Mouse (Mus musculus) cerebellum, adult 9-10 months (tissue): ENCODE measurements at regions not wholly inside any gene's neighbourhood (a gene's known extent, or its start where the extent isn't known, plus 50 kb on each side); places are given as distances from the start of the nearest gene placed in this dataset.

ENCODE experiments used
- DNase-seq: peaks from one replicate; pipeline ENCODE4 v3.0.0; 2022

DNA sequence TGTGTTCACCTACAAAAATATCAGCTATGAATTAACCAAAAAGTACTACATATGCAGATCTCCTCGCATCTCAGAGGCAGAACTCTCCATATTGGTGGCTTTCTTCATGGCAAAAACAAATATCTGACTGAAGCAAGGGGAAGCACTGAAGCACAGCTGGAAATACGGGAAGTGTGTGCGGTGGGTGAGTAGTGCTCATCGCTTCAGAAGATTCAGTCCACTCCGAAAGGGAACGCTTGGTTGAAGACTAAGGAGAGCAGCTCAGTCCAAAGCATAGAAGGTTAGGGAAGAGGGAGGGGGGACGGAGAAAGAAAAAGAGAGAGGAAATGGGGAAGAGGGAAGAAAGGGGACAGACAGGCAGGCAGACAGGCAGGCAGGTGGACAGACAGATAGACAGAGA lies 114.4 kb upstream of the Tmc1 start:
- DNase-seq = no peak

DNA sequence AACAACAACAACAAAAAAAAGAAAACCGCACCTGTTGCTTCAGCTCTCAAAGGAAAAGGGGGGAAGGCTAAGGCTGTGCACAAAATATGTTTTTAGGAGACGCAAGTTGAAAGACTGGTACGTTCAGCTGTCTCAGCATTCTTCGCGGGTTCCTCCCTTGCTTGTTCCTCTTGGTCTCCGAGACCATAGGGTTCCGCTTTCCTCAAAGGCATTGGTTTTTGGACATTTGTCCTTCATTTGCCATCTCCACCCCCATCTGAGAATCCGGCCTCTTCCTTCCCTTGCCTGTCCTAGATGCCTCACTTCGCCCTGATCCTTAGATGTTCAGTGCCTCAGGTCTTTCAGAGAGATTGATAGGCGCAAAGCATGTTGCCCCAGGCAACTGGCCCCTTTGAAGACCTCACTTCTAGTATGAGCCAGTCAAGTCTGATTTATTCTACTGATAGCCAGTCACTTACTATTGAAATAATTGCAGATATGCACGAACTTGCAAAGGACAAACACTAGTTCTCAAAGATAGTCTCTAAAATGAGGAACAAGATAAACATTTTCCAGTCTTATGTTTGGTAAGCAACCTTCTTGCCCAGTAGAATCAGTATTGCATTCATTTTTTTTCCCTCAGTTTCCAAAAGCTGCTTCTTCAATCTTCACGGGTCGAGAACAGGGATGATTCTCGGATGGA lies 112.6 kb upstream of the Tmc1 start:
- no peak for DNase-seq

DNA sequence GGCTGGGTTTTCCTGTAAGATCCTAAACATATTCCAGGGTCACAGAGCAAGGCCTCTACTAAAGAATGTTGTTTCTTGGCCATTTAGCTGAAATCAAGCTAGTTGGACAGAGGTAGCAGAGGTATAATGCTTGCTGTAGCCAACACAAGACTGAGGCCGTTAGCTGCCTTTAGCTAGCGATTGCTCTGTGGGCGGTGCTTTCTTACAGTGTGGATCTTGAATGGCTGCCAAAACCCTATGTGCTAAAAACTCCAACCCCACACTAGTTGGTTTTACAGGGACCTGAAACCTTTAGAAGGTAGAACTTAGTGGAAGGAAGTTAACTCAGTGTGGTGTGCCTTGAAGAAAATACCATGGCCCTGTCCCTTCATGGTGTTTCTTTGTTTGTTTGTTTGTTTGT lies 110.9 kb upstream of the Tmc1 start:
- DNase-seq = no peak

DNA sequence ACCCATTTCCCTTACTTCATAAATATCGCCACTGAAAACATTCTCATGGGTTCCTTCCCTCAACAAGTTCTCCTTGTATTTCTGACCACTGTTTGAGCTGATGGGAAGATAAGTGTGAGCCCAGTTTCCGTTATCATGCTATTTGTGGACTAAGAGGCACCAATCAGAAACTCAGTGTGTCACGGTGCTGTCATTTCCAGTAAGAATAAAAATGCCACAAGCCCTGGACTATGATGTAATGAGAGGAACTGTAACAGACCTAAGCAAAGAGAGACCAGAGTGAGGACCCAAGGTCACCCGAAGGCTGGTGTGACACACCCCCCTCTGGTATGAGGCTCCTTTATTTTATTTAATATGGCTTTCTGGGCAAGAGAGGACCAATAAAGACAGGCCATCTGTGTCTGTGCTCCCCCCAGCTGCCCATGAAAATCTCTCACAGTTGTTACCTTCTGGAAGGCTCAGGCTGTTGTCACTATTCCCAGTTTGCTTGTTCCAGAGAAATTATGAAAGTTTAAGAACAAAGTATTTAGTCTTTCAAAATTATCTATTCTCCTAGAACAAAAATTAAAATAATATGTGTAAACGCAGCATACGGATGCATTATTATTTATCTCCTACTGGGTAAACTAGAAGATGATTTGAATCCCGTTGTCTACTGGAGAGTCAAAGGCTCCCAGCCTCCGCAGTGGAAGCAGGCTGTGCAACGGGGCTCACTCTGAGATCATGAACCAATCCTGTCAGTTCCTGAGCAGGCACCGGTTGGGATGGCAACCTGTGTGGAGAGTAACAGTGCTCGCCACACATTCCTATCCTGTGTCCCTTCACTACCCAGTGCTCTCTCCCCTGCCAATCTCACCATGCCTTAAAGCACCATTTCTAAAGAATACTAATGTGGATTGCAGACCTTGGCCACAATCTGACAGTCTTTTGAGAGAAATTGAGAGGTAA lies 99.9 kb upstream of the Tmc1 start:
- DNase-seq = peak; percentile 51

DNA sequence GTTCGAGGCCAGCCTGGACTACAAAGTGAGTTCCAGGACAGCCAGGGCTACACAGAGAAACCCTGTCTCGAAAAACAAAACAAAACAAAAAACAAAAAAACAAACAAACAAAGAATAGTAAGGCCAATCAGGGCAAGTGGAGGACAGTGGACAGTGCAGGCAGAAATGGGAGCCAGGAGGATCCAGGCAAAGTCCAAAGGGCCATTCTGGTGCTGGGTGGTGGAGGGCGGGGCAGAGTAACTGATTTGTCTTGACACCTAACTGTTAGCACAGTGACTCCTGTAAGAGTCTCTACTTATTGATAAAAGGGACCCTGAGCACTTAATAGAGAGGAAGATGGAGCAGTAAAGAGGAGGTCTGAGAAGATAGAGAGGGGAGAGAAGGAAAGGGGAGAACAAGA lies 98.8 kb upstream of the Tmc1 start:
- no peak for DNase-seq

DNA sequence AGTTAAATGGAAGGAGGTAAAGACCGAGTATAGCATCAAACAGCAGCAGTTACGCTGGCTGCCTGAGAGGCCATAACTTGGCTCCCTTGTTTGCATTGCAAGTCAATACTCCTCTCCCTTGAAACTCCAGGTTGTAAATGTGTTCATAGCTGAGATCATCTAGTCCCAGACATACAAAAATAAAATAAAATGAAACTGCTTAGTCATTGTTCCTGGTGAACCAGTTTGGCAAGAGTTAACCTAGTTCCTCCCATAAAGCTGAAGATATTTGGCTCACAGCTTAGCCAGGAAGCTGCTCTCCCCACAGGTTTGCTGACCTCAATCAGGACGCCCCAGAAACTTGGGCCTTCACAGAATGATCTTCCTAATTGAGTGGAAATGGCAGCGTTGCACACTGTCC lies 97.9 kb upstream of the Tmc1 start:
- no peak for DNase-seq

DNA sequence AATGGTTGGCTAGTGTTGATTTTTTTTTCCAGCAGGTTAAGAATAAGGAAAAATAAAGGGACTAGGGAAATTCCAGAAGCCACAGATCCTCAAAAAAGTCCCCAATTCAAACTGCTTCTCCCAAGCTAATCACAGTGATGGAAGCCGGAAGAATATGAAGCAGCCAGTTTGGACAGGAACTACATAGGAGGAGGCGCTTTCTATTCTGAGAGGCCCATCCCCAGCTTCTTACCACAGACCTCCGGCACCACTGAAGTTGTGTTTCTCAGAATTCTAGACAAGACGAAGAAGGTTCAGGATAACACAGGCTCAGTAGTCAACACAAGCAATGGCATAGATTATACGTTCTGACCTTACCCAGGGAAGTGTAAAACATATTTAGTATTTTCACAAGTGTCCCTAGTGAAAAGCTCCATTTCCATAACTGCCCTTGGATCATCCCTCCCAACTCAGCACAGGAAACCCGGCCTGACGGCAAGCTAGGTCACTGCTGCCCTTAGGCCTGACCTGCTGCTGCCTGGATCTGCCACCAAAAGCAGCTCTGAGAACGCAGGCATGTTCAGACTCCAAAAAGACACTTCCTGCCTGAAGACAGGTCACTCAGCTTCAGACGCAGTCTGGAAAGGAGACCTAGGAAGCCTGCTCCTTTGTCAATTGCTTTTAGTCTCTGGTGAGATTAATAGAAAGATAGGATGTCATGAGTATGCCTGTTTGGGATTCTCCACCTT lies 97.2 kb upstream of the Tmc1 start:
- DNase-seq = no peak

DNA sequence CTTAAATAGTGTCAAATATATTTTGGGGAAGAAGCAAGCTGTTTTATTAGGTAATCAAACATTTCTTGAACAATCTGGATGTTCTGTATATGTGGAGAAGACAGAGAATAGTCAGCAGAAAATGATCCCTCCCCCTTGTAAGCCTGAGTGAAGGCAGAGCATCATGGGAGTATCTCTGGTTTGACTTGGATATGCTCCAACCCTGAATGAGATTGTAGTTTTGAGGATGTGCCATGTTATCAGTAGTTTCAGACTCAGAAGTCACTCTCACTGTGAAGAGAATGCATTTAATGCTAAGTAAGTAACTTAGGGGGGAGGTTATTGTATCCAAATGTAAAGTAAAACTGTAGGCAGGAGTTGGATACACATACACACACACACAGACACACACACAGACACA lies 95.3 kb upstream of the Tmc1 start:
- no peak for DNase-seq

DNA sequence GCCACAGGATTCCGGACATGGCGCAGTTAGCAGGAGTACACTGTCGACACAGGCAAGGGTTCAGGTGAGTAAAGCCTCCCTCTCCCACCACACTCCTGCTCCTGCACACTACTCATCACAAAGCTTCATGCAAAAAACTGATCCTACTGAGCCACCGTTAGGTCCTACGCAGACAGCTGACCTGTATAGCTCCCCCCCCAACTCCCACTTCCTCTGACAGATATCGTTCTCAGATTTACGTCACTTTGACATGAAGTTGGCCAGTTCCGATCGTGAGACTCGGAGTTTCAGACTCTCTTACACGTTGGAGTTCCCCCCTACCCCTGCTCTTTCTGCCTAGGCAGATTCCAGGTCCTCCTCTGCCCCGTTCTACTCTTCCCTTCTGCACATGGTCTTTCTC lies 91.6 kb upstream of the Tmc1 start:
- DNase-seq = no peak

DNA sequence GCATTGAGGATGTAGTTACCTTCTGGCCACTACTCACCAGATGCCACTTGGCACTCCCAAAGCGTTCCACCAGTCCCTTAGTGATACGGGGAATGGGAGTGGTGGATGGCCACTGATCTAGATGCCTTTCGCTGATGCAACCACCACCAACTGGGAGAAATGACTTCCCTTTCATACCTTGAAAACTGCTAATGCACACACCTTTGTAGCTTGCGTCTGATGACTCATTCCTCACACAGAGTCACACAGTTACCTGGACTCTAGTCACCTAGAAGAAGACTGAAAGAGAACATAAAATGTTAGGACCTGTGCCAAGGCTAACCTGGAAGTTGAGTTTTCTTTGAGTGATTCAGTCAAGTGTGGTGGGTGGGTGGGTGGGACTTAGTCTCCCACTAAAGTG lies 90.0 kb upstream of the Tmc1 start:
- DNase-seq = no peak

DNA sequence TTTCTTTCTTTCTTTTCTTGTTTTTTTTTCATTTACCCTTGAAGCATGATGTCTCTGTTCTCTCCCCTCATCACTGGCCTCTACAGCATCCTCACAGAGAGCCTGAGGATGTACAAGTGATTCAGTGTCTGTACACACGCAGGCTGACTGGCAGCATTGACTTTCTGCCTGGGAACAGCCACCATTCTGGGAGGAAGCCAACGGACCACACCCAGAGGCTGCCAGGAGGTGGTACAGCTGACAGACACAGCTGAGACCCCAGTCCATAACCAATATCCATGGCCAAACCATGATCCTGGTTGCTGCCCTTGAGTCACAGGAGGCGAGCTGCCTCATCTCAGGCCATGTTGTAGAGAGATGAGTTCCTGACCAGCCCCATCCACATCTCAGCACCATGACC lies 88.5 kb upstream of the Tmc1 start:
- DNase-seq = no peak

DNA sequence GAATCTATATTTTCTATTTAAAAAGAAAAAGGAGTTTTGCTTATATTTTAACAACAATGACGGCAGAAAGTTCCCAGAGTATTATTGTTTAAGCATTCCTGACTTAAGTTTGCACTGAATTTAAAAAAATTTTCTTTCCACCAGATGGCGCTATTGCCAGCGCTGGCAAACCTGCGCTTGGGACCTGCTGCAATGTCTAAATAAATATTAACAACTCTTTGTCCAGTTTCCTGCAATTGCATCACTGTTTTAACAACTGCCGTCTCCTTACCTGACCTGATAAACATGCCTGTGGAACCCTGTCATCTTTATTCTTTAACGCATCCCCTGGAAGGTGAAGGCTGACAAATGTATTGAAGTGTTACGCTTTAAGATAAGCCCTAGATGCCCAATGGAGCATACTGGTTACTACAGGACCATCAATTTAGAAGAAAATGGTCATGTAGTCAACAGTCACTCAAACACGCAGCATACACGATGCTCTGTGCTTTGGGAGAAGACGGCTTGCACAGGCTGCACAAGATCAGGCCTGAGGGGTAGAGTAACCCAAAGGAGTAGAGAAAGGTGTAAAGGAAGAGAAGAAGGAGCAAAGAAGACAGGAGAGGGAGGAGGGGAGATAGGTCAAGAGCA lies 83.6 kb upstream of the Tmc1 start:
- DNase-seq = peak; percentile 62

DNA sequence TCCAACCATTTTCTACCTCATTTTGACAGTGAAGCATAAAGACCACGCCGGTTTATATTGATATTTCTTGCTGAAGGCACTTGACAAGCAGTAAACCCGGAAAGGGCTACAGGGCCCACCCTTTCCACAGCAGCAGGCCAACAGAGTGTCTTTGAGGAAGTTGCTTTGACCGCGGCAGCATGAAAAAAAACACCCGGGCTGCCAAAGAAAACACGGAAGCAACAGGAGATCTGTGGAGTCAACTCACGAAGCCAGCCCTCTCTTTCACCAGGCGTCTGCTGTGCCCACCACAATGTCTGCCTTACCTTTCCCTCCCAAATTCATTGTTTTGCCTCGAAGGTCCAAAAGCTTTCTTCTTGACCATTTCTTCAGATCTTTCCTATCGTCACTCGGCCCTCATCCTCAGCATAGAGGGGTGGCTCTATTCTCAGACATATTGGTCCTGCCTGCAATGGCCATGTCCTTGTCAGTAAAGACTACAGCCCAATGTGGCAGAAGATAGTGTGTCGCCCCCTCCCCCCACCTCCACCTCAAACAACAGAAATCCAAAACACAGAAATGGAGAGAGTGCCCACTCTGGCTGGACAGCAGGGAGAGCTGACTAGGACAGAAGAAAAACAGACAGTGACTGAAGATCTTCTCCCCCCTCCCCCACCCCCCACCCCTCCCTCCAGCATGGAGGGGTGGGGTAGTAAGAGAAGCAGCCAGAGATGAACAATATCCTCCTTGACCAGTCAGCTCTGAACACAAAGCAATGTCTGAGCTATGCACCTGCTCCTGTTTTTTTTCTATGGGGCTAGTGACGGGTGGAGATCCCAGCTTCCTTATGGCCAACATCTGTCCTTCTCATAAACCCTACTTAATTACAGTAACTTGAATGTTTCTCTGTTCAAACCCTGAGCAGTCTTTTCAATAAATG lies 82.8 kb upstream of the Tmc1 start:
- no peak for DNase-seq

DNA sequence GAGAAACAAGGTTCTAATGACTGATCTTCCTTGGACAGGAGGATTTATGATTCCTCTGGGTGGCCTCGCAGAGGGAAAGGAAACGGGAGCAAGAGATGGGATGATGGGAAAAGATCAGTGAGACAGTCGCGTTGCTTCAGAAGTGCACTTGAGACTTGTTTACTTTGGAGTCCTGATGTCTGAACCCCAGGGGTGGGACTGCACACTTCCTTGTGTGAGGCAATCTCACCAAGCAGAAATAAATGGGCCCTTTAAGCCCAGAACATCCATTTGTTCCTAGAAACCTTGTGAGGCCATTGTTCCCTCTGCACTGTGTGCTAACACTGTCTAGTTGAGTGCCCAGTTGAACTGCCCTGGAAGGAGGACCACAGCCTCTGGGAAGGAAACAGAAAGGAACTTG lies 81.5 kb upstream of the Tmc1 start:
- DNase-seq = no peak

DNA sequence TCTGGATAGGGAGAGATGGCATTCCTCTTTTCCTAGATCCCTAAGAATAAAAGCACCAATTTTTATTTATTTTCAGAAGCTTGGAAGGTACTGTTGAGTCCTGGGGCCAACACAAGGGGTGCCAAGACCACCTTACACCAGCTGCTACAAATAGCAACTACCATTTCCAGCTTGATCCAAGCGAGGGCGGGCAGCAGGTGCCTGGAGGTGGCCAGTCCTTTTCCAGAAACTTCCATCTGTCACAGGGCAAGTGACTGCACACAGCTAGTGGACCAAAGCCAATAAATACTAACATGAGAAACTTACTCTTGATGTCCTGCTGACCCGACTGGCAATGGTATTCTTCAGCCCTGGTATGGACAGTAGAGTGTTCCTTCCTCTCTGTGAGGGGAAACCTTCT lies 80.0 kb upstream of the Tmc1 start:
- peak; percentile 60 for DNase-seq

DNA sequence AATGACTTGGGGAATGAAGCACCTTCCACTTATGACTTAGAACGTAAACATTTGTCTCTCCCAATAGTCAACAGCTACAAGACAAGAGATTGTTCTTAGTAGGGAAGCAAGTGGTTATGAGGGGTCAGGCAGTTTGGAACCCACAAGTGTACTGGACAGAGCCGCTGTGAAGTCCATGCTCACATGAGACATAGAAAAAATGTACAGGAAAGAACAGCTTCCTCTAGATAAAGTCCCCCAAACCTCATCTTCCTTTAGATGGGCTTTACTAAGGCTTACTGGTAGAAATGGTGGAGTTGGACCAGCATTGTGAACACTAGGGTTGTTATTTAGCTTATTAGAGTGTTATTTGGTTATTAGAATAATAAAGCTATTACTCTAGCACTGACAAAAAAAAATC lies 78.6 kb upstream of the Tmc1 start:
- no peak for DNase-seq

DNA sequence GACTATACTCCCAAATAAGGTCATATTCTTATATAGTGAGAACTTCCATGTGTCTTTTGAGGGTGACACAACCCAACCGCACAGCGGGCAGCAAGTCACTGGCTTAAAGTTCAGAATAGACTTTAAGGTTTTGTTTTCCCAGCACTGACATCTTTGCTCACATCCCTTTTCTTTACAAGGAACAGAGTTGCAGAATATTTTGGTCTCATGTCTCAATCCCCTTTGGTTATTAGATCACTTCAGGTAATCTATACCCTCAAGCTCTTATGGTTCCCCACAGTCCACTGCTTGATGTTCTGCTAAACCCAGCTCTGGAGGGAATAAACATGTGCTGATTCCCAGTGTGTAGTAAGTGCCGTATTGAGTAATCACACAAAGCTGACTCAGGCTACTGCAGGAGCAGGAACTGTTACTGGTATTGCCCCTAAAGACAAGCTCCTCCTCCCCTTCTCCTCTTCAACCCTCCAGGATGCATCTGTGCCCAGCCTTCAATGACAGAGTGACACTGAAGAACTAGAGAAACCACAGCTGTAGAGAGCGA lies 77.8 kb upstream of the Tmc1 start:
- DNase-seq = no peak

DNA sequence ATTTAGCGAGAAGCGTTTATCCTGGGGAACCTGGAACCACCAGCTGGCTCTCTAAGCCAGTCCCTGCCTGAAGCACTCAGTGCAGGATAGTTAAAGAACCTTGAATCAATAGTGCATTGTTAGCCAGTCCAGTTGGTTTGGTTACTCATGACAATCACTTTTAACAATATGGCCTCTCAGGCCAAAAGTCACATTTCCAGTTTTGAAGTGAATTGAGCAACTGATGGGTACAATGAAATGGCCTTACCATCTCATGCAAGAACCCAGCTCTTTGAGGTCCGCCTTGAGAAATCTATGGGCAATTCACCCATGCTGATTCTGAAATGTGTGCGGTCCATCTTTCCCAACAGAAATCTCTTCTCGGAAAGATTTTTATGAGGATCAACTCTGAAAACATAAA lies 77.0 kb upstream of the Tmc1 start:
- no peak for DNase-seq

DNA sequence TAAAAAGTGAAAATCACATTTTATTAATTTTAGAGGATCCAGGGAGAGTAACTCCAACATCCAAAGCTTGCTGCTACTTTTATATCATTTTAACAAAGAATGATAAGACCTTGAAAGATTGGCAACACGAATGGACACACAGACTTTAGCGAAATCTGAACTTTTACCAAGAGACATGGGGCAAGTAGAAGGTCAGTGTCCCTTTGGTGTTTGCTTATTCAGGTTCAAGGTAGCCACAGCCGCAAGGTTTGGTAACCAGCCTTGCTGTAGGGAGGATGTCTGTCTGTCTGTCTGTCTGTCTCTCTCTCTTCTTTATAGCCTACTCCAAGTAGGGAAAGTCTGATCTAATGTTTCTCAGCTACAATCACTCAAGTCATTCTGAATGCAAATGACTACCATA lies 75.0 kb upstream of the Tmc1 start:
- no peak for DNase-seq

DNA sequence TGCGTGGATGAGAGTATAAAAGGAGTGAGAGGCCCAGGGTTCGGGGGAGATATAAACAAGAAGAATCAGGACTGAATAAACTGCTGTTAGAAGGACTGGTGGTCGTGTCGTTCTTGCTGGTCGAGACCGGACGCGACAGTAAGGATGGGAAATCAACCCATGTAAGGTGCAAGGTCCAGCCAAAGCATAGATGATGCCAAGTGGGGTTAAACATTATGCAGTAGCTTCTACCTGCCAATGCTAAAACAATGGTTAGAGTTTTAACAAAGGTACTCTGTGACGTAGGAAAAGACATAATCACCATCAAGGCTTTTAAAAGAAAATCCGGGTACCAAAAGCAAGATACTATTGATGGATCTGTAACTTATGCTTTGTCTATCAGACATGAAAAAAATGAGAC lies 58.4 kb upstream of the Tmc1 start:
- no peak for DNase-seq

DNA sequence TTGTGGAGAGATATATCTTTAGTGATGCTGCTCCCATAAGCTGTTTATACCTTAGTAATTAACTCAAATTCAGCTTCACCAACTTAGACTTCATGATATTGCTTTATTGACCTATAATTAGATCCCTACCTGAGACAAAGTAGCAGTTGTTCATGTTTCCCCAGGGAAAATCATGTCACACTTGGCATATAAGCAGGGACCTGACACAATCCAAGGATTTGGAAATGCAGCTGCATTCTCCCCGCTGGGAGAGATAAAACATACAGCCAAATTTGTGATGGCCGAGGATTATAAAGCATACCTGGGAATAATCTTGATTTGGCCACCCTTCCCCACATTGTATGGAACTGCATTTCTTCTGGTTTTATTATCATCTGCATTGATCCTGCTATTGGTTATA lies 55.6 kb upstream of the Tmc1 start:
- DNase-seq = no peak

DNA sequence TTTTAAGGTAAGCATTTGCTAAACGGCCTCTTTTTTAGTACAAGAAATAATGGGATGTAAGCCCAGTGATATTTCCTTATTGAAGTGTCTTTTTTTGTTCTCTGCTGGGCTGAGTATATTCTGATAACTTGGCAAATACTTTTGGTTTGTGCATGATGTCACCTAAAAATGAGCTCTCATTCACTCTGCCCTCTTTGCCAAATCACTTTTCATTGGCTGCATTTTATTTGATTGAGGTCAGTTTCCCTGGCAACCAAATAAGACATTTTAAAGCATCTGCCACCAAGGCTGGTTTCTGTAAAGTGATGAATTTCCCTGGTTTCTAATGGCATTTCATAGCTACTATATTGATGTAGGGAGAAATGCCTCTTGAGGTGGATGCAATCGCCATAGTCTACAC lies 50.4 kb upstream of the Tmc1 start:
- DNase-seq = no peak
